Mouse (Mus musculus) mammary gland, adult 2 months (tissue): ENCODE results near the gene Gm42742. TPM values are rescaled to one million over a fixed set of nuclear protein-coding genes. Genes with fewer than 3 reads are reported as not detected.

Source experiments
- polyA plus RNA-seq: library from polyadenylated mRNA; depleted of rRNA; stranded (reverse); fragments of >200 nt; gene quantifications from 2 replicates; pipeline ENCODE4 v1.2.3, GENCODE M21; 2012; ENCODE audit warnings: low replicate concordance; rRNA removed

The Gm42742 gene
- 26.4 and 46.4 TPM in 2 replicates for polyA plus RNA-seq

DNA sequence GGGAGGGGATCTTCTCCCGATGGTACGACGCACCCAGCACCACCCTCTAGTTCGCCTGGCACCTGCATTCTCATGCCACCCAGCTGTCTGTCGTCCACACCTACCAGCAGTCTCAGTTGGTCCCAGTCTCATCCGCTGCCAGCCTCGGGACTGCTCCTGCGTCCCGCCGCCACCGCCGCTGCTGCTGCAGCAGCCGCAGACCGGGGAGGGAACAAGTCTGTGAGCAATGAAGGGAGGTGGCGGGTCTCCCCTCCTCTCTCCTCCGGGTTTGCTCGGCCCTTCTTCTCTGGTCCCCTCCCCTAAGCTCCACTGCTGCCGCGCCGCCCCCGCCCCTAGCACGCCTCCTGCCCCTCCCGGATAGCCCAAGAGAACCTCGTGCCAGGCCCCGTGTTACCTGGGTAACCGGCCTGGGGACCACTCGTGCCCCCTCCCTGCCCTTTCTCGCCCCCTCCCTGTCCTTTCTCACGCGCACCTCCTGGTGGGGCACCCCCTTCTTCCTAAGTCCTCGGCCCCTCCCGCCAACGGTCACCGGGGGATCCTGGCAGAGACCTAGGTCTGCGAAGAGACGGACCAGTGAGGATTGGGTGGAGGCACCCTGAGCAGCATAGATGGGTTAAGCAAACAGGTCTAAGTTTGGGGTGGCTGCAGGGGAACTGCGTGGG, at the start of gene Gm42742, which contains the start of gene Prrt2:
Gene Gm42742 (minus strand): TSS at position 197 of the 662 bp plus-strand sequence.
Gene Prrt2 (minus strand): TSS at position 311 of the 662 bp plus-strand sequence.

DNA sequence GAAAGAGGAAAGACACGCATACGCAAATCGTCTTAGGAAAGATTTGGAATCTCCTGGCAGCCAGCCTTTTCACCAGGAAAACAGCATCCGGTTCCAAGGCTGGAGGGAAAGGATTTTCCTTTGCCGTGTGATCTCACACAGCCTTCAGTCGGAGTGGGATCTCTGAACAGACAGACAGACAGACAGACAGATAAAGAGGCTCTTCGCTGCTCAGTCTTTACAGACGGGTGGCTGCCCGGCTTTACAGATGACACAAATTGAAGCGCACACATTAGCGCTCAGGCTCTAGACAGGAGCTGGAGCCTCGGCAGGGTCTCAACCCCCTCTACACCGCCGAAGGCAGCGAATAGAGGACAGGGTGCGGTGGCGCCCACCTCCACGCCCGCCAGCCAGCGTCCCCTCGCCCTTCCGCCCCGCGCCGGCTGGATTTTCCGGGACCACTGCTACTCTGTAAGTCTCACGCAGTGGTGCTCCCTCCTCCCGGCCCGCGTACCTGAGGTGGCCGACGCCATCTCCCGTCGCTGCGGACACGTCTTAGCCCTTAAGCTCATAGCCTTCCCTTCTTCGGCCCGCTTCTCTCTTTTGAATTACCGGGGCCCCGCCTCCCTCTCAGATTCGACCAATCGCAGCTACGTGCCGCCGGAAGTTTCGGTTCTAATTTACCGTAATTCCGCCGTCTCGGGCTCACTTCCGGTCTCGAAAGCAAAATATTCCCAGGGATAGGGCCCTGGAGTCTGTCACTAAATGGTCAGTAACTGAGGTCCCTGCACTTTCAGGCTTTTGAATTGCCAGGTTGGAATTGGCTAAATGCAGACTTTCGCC, 21.2 kb upstream of the Gm42742 start, which contains the start of gene Kif22:
Gene Kif22 (minus strand): TSS at position 621 of the 822 bp plus-strand sequence.

DNA sequence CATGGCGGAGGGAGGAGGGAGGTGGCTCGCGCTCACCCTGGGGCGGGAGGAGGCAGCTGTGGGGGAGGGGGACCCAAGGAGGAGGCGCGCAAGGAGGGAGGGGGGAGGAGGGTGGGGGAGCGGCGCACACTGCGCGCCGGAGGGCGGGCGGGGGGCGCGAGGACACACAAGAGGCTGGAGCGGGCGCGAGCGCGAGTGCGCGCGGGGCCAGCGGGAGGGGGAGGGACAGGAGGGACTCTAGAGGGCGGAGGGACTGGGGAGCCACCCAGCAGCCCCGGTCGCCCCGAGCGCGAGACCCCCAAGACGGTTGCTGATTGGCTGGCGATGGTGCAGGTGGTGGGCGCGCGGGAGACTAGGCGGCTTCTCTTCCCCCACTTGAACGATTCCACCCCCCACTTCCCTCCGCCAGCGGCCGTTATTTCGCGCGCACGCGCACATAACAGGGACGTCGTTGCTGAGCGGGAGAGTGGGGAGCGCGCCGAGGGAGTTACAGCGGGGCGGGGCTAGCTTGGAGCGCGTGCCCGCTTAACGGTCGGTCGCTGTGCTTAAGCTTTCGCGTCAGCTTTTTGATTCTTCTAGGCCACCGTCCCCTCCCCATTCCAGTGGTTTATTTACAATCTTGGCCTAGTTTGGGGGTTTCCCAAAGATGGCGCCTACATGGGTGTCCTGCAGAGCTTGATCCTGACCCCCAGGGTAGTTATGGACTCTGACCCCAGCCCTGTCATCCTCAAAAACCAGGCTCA, 6.3 kb upstream of the Gm42742 start, which contains the start of gene Maz:
Gene Maz (minus strand): TSS at position 54 of the 743 bp plus-strand sequence.

DNA sequence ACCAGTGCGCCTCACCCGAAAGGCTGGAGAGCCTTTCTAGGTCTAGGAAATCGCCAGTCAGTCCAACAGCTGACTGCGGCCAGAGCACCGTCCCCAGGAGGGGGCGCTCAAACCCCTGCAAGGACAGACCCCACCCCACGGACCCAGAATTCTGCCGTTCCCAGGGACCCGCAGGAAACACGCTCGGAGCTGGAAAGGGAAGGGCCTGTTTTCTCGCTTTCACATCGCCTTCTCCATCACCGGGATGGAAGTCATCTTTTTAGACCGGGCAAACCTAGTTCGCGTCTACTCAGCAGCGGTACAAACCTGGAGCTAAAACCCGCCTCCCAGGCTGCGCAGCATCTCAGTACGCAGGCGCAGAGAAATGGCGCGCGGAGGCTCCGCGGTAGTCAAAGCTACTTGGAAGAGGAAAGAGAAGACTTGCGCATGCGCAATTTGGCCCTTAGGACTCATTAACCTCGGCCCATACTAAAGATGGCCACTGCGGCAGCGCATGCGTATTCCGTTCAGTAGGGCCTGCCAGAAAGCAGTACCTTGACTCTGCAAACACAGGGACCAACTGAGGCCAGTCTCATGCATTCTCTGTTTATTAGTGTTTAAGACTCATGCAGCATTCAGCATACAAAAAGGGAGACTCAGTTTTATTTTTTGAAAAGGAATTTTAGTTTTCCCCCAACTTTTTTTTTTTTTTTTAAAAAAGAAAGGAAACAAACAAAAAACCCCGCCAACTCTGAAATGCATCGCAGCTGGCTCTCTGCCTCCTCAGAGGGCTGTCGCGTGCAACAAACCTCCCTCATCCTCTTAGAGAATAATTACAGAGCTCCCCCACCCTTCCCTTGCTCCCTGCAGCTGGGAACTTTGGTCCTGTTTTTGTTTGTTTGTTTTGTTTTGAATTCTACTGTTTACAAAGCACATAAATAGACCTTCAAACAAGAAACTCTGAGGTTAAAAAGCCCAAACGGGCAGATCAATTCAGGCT, 3.6 kb downstream of the Gm42742 start, which contains the start of gene Pagr1a:
Gene Pagr1a (minus strand): TSS at position 382 of the 979 bp plus-strand sequence.

DNA sequence TGATC, 4.6 kb downstream of the Gm42742 start, which contains the start of gene Pagr1b:
Gene Pagr1b (minus strand): TSS at position 4 of the 5 bp plus-strand sequence.

DNA sequence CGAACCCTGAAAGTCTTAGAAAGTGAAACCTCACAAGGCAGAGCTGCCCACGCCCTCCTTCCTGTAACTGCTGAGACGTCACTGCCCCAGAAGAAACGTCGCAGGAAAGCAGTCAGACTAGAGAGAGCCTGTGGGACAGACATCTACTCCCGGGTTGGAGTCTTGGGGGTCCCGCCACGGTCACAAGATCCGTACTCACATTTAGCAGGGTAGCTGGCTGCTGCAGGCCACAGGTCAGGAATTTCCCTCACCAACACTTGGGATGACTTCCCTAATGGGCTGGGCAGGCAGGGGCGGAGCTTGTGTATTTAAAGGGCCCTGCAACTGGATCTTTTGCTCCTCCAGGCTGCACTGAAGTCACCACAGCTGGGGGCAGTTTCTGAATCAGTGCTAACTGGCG, 6.6 kb downstream of the Gm42742 start, which contains the start of gene Mvp:
Gene Mvp (minus strand): TSS at position 302 of the 400 bp plus-strand sequence.

DNA sequence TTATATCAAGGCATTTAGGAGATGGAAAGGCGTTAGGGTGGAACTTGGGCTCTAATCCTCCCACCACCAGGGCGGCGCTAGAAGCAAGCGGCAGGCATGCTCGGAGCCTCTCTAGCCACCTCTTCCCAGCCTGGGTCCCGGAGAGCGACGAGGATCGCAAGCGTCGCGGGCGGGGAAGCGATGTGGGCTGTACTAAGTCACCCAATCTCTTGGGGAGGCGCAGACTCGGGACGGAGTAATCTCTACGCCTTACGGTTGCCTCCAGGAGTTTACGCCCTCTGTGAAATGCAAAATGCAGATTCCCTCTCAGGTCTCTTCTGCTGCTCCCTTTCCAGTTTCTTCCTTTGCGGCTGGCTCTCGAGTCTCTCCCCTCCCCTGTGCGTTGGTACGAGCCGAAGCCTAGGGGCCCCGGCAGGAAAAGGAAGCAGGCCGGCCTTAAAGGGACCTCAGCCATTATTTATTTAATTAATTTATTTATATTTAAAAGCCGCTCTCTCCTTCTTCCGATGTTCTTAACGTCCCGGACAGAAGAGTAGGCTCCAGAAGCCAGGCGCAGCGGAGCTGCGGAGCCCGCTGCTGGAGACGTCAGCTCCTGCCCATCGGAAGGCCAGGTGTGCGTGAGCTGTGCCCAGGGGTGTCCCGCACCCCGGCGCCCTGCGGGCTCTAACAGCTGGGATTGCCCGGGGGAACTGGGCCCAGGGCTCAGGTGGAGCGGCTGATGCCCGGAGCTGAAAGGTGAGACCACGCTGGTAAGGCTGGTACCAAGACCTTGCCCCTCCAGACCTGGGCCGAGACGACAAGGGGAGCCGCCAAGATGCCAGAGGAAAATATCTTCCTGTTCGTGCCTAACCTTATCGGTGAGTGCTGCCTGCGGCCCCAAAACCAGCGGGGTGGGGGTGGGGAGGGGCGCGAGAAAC, 44.7 kb downstream of the Gm42742 start, which contains the start of gene Cdiptos:
Gene Cdiptos (minus strand): TSS at position 149 of the 917 bp plus-strand sequence.

DNA sequence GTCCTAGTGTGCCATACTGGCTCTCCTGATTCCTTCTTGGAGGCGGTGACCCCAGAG, 45.2 kb downstream of the Gm42742 start, which contains the start of gene Cdipt:
Gene Cdipt (plus strand): TSS at position 22 of the 57 bp plus-strand sequence.

Other genes starting within 250 kb of the Gm42742 start
- gene Ypel3, start 244.1 kb downstream of the Gm42742 start, polyA plus RNA-seq = 391 and 922 TPM in 2 replicates
- gene Tbx6, start 239.6 kb downstream of the Gm42742 start, polyA plus RNA-seq = 11.6 and 16.3 TPM in 2 replicates
- 180 and 199 TPM in 2 replicates for gene Ppp4c, start 228.6 kb downstream of the Gm42742 start, polyA plus RNA-seq
- gene Fam57b, start 223.4 kb downstream of the Gm42742 start, polyA plus RNA-seq = 44.5 and 50.4 TPM in 2 replicates
- not detected in 2 replicates for gene 4930451I11Rik, start 189.5 kb downstream of the Gm42742 start, polyA plus RNA-seq
- gene Doc2a, start 173.7 kb downstream of the Gm42742 start, polyA plus RNA-seq = 0.04 TPM in 1 of 2 replicates, not detected in the other
- 2.8 and 3.3 TPM in 2 replicates for gene Hirip3, start 159.1 kb downstream of the Gm42742 start, polyA plus RNA-seq
- gene Ino80e, start 158.7 kb downstream of the Gm42742 start, polyA plus RNA-seq = 67.6 and 89.1 TPM in 2 replicates
- gene Taok2, start 136.4 kb downstream of the Gm42742 start, polyA plus RNA-seq = 75.5 and 171 TPM in 2 replicates
- 96.1 and 130 TPM in 2 replicates for gene Tmem219, start 98.2 kb downstream of the Gm42742 start, polyA plus RNA-seq
- gene Kctd13, start 92.2 kb downstream of the Gm42742 start, polyA plus RNA-seq = 24.1 and 31.6 TPM in 2 replicates
- 0.20 and 0.35 TPM in 2 replicates for gene Asphd1, start 71.5 kb downstream of the Gm42742 start, polyA plus RNA-seq
- gene Sez6l2, start 70.5 kb downstream of the Gm42742 start, polyA plus RNA-seq = 3.1 and 3.5 TPM in 2 replicates
- 251 and 278 TPM in 2 replicates for gene Cdipt, start 45.2 kb downstream of the Gm42742 start, polyA plus RNA-seq
- gene Cdiptos, start 45.0 kb downstream of the Gm42742 start, polyA plus RNA-seq = 0.82 and 3.2 TPM in 2 replicates
- 90.2 and 123 TPM in 2 replicates for gene Mvp, start 6.5 kb downstream of the Gm42742 start, polyA plus RNA-seq
- 2.4 and 3.3 TPM in 2 replicates for gene Pagr1b, start 4.6 kb downstream of the Gm42742 start, polyA plus RNA-seq
- 0.93 and 1.2 TPM in 2 replicates for gene Pagr1a, start 3.7 kb downstream of the Gm42742 start, polyA plus RNA-seq
- 22.2 and 31.3 TPM in 2 replicates for gene Prrt2, start 114 bp upstream of the Gm42742 start, polyA plus RNA-seq
- gene Maz, start 5.9 kb upstream of the Gm42742 start, polyA plus RNA-seq = 126 and 431 TPM in 2 replicates
- gene Kif22, start 21.4 kb upstream of the Gm42742 start, polyA plus RNA-seq = 1.8 and 2.1 TPM in 2 replicates
- 0.34 TPM in 1 of 2 replicates, not detected in the other for gene Zg16, start 66.2 kb upstream of the Gm42742 start, polyA plus RNA-seq
- 52.3 and 188 TPM in 2 replicates for gene AI467606, start 70.3 kb upstream of the Gm42742 start, polyA plus RNA-seq
- 7.9 and 9.5 TPM in 2 replicates for gene Qprt, start 101.1 kb upstream of the Gm42742 start, polyA plus RNA-seq
- gene Spn, start 116.7 kb upstream of the Gm42742 start, polyA plus RNA-seq = 27.8 and 37.7 TPM in 2 replicates
- 20.9 and 26.3 TPM in 2 replicates for gene Cd2bp2, start 175.0 kb upstream of the Gm42742 start, polyA plus RNA-seq
- 33.9 and 43.0 TPM in 2 replicates for gene Tbc1d10b, start 187.4 kb upstream of the Gm42742 start, polyA plus RNA-seq
- gene Mylpf, start 187.8 kb upstream of the Gm42742 start, polyA plus RNA-seq = 1.2 and 1,692 TPM in 2 replicates
- 9.6 and 16.8 TPM in 2 replicates for gene Zfp553, start 212.0 kb upstream of the Gm42742 start, polyA plus RNA-seq
- gene Sept1, start 212.0 kb upstream of the Gm42742 start, polyA plus RNA-seq = 75.4 and 186 TPM in 2 replicates
- gene Zfp771, start 223.2 kb upstream of the Gm42742 start, polyA plus RNA-seq = 47.0 and 163 TPM in 2 replicates
- gene Dctpp1, start 239.6 kb upstream of the Gm42742 start, polyA plus RNA-seq = 48.0 and 48.7 TPM in 2 replicates